Mouse (Mus musculus): ENCODE results near the gene Fthl17d.
"Not testable (repeated sequence)": the region's sequence is repeated elsewhere in the genome, so short reads cannot be mapped to it uniquely, and the experiment has no call there.

Fthl17d gene

GRCm38 (mm10) chrX:8986655-8987054 lies at the start of gene Fthl17d:
TSS of gene Fthl17d (minus strand) at chrX:8986755.
- not testable (repeated sequence) for DNase-seq (ENCODE audit: low spot score)

DNA sequence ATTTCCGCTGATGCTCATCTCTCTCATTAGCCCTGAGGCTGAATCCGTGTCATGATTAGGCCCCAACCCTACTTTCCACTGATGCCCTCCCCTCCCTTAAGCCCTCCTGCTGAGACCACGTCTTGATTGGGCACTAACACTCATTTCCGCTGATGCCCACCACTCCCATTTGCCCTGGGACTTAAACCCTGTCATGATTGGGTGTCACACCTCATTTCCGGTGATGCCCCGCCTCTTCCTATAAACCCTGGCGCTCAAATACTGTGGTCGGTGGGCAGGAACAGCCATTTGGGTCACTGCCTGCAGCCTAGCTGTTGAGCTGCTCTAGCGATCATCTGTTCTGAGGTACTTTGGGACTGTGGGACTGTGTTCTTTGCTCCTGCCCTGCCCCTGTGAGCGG lies 46.6 kb upstream of the Fthl17d start, which contains the start of gene Fthl17e:
Gene Fthl17e, plus strand, starts transcription at position 301 of the 400 bp plus-strand sequence.
- DNase-seq (ENCODE audit: low spot score): not testable (repeated sequence)

- no peak for DNase-seq (ENCODE audit: low spot score)
Observed at GRCm38 (mm10) chrX:9019481-9019880, 32.9 kb upstream of the Fthl17d start.

DNA sequence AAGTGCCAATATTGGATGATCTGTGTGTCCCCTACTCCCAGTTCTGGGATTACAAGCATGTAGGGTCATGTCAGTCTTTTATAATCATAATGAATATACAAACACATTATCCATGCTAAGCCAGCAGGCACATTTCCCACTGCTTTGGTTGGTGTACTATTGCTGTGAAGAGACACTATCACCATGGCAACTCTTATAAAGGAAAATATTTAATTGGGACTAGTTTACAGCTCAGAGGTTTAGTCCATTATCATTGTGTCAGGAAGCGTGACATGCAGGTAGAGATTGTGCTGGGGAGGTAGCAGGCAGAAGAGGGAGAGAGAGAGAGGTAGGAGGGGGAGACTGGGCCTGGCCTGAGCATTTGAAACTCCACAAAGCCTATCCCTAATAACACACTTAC lies 29.5 kb upstream of the Fthl17d start:
- DNase-seq (ENCODE audit: low spot score): no peak

DNA sequence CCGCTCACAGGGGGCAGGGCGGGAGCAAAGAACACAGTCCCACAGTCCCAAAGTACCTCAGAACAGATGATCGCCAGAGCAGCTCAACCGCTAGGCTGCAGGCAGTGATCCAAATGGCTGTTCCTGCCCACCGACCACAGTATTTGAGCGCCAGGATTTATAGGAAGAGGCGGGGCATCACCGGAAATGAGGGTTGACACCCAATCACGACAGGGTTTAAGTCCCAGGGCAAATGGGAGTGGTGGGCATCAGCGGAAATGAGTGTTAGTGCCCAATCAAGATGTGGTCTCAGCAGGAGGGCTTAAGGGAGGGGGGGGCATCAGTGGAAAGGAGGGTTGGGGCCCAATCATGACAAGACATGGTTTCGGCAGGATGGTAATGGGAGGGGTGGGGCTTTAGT lies 10.1 kb downstream of the Fthl17d start, which contains the start of gene Fthl17c:
Gene Fthl17c, minus strand, starts transcription at position 101 of the 400 bp plus-strand sequence.
- DNase-seq (ENCODE audit: low spot score): not testable (repeated sequence)

DNA sequence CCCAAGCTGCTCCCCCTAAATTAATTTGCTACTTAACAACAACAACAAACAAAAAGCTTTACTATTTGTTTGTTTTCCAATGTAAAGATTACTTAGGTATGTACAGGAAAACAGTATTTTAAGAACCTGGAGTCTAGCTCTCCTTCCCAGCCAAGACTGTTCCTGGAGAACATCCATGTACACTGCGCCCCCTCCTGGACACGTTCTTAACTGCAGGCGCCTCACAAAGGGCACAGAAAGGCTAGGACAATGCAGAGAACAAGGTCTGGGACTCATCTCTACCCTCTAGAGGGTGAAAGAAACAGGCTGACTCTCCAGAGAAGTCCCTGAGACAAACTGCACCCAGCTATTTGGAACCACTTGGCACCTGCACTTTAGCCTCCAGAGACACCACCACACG lies 21.9 kb downstream of the Fthl17d start:
- not testable (repeated sequence) for DNase-seq (ENCODE audit: low spot score)

GRCm38 (mm10) chrX:8962875-8963274 lies 23.7 kb downstream of the Fthl17d start, which contains the start of gene Fthl17b:
TSS of gene Fthl17b (minus strand) at chrX:8962975.
- not testable (repeated sequence) for DNase-seq (ENCODE audit: low spot score)

DNA sequence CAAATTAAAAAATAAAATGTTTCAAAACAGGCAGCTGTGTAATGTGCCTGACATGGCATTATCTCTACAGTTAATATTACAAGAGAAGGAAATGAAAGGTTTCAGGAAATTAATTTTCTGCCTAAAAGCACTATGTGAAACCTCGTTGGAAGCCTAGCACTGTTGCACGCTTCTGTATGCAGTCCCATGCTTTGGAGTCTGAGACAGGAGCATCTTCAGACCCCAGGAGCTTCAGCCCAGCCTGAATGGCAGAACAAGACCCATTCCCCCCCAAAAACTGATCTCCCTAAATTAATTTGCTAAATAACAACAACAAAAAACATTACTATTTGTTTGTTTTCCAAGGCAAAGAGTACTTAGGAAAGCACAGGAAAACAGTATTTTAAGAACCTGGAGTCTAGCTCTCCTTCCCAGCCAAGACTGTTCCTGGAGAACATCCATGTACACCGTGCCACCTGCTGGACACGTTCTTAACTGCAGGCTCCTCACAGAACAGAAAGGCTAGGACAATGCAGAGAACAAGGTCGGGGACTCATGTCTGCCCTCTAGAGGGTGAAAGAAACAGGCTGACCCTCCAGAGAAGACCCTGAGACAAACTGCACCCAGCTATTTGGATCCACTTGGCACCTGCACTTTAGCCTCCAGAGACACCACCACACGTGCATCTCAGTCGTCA lies 38.3 kb downstream of the Fthl17d start:
- DNase-seq (ENCODE audit: low spot score): peak; percentile 76

DNA sequence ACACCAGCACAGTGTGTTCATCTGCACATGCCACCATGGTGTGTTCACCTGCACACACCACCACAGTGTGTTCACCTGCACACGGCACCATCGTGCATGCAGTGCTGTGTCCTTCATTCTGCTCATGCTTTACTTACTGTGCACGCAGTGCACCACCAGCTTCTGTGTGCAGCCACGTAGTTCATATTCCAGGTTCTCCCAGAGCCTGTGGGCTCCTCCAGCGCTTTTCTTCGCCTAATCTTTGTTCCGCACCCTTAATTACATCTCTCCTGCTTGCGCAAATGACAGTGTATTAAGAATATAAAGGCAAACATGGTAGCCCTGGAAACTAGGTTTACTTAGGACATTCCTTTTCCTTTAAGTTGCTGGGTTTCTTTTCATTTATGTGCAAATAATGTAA lies 42.5 kb downstream of the Fthl17d start:
- no peak for DNase-seq (ENCODE audit: low spot score)
